In the genomic region with DNA sequence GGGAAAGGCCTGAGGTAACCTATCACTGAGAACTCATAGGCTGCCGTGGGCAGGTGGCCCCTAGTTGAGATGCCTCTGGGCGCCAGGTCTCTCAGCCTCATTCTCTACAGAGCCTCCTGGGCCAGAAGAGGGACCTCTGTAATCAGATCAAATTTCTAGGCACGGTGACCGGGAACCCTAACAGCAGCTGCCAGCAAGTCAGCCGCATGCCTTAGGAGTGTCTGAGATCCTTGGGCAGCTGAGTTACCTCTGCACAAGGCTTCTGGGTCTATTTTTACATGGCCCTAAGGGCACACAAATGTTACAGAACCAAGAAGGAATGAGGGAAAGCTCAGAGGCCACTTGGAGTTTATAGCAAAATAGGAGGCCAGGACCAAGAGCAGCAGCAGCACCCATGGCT, we compare ENCODE assay signal across 10 mouse cellular contexts.
"Had no signal": no experiment of that assay in that cellular context is flagged by ENCODE, and none has a peak within 500 bp of the region (broad histone marks: within the 10 kb centered on the region; RNA-seq: fewer than 3 reads in every experiment).

No protein-coding gene starts in this region.

- ATAC-seq: midbrain, embryonic 13.5 days had no signal

- H3K27me3 ChIP-seq: midbrain, embryonic 13.5 days; neural tube, embryonic 12.5 days; stomach, embryonic 15.5 days had no signal

- H3K9ac ChIP-seq: liver, embryonic 14.5 days; midbrain, embryonic 13.5 days; neural tube, embryonic 12.5 days; stomach, embryonic 15.5 days had no signal

- H3K36me3 ChIP-seq: midbrain, embryonic 13.5 days; stomach, embryonic 15.5 days had no signal

- H3K4me3 ChIP-seq: midbrain, embryonic 13.5 days; neural tube, embryonic 12.5 days; stomach, embryonic 15.5 days had no signal

- H3K9me3 ChIP-seq: midbrain, embryonic 13.5 days; neural tube, embryonic 12.5 days; stomach, embryonic 15.5 days had no signal

- DNase-seq: kidney, adult 8-10 months; kidney, postnatal 25 days; liver; right cerebral cortex, postnatal 4 days; thymus, adult 2 months; thymus, postnatal 25 days had no signal

- H3K4me2 ChIP-seq: midbrain, embryonic 13.5 days; neural tube, embryonic 12.5 days; stomach, embryonic 15.5 days had no signal

- H3K27ac ChIP-seq: liver, embryonic 14.5 days; midbrain, embryonic 13.5 days; neural tube, embryonic 12.5 days; stomach, embryonic 15.5 days had no signal
